Mouse (Mus musculus): ENCODE measurements around the gene Akt3. TPM values are rescaled to one million over a fixed set of nuclear protein-coding genes. Genes with fewer than 3 reads are reported as not detected.

Akt3 gene
- polyA plus RNA-seq (2016; fragmentation: Nextera tagmentation; extraction: Ambion mirVana): 14.4 and 19.7 TPM in 2 replicates

DNA sequence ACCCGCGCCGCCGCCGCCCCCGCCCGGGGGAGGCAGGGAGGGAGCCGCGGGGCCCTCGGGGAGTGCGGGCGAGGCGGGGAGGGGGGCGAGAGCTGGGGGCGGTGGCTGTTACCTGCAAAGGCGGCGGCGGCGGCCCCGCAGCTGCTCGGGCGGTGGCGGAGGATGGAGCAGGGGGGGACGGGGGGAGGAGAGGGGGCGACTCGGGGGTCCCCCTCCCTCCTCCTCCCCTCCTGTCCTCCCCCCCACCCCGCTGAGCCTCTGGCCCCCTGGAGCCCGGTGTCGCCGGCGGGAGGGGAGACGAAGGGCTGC is at the start of gene Akt3:
Gene Akt3, minus strand, starts transcription at position 170 of the 309 bp plus-strand sequence.
- WGBS: 0% methylated on average over 12 of the region's 32 CpGs
- Histone ChIP-seq H3K9me3 (replicated peaks) (no peaks in the 10 kb centered on the region), H3K4me1 (peaks cover 39% of the 10 kb centered on the region), H3K36me3 (no peaks in the 10 kb centered on the region), H3K27me3 (ENCODE audit: low read depth, poor library complexity, severe bottlenecking) (peaks cover 5% of the 10 kb centered on the region; the same call in 1 of the 2 replicates), H3K27ac (replicated peaks) (peak within 1 kb of the TSS; percentile 100), H3K4me3 (peak within 1 kb of the TSS; percentile 99)
- DNase-seq (ENCODE audit: low spot score): no peak

DNA sequence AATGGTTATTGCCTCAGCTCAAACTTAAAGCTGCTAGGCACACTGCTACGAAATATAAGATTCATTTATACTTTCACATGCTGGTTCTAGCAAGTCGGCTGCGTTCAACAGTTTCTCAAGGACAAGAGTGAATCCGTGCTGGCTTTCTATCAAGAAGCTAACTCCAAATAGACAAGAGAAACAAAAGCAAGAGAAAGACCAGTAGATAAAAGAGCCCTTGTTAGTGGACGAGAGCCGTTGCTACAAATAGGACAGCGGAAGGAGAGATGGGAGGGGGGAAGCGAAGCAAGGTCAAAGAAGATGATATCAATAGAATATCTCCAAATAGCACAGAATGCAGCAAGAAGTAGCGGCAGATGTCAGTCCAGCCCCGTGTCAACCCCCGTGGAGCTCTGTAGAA is 49.5 kb upstream of the Akt3 start:
- Histone ChIP-seq H3K9me3 (replicated peaks) (no peaks in the 10 kb centered on the region), H3K27ac (replicated peaks) (no peak overlapping the region; the same call in 1 of the 2 replicates), H3K4me3 (no peak overlapping the region), H3K36me3 (no peaks in the 10 kb centered on the region), H3K27me3 (ENCODE audit: low read depth, poor library complexity, severe bottlenecking) (no peaks in the 10 kb centered on the region), H3K4me1 (peaks cover 20% of the 10 kb centered on the region)
- 75% methylated on average over 11 of the region's 11 CpGs for WGBS
- DNase-seq (ENCODE audit: low spot score): no peak

DNA sequence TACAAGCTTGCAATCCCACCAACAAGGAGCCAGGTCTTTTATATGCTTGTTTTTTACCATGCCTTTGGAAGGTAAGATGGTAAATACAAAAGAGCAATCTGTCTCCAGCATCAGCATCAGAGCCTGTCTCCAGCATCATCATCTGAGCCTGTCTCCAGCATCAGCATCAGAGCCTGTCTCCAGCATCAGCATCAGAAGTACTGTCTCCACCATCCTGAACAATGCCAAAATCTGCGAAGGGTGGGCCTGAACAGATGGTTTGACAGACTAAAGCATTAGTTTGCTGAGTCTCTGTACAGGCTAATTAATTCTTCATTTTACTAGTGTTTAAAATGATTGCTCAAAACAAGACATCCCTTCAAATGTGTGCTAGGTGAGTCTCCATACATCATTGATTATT is 40.2 kb upstream of the Akt3 start:
- WGBS: 89% methylated on average over 1 of the region's 1 CpGs
- no peak overlapping the region for H3K27ac ChIP-seq (replicated peaks)
- H3K4me3 ChIP-seq: no peak overlapping the region
- no peak for DNase-seq (ENCODE audit: low spot score)
- no peaks in the 10 kb centered on the region for H3K36me3 ChIP-seq
- peaks cover 3% of the 10 kb centered on the region; the same call in 1 of the 2 replicates for H3K4me1 ChIP-seq
- no peaks in the 10 kb centered on the region for H3K27me3 ChIP-seq (ENCODE audit: low read depth, poor library complexity, severe bottlenecking)
- no peaks in the 10 kb centered on the region for H3K9me3 ChIP-seq (replicated peaks)

DNA sequence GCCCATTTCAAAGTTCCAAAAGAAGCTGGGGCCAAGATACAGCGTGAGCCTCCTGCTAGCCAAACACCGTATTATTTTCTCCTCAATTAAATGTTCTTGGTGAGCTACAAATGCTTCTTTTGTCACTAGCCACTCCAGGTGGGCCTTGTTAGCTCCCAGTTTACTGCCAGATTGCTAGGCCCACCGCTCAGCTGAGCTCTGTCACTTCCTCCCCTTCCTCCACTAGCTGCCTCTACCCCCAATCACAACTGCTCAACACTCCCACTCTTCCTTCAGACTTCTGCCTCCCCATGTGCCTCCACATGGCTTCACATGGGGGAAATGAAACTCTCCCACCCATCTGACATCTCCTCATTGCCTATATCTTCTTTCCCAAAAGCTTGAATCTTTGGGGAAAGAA is 28.8 kb upstream of the Akt3 start:
- Histone ChIP-seq H3K36me3 (no peaks in the 10 kb centered on the region), H3K4me3 (no peak overlapping the region), H3K27me3 (ENCODE audit: low read depth, poor library complexity, severe bottlenecking) (no peaks in the 10 kb centered on the region), H3K27ac (replicated peaks) (no peak overlapping the region), H3K4me1 (no peaks in the 10 kb centered on the region), H3K9me3 (replicated peaks) (no peaks in the 10 kb centered on the region)
- DNase-seq (ENCODE audit: low spot score): no peak
- WGBS: 29% methylated on average over 3 of the region's 3 CpGs

DNA sequence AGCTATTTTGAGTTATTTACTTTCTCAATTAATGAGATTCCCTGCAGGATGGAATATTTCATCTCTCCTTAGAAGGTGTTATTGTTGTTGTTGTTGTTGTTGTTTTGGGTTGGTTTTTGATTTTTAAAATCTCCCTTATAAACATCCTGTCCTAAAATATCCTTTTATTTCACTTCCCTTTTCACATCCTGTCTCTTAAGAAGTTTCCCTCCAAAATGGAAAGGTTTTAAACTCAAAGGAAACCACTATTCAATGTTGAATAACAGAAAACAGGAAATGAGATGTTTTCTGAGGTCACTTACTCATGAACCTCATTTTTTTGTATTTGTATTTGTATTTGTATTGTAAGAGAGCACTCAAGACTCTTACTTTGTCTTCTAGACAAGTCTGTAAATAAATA is 23.9 kb upstream of the Akt3 start:
- H3K27me3 ChIP-seq (ENCODE audit: low read depth, poor library complexity, severe bottlenecking): no peaks in the 10 kb centered on the region
- H3K36me3 ChIP-seq: no peaks in the 10 kb centered on the region
- no peak for DNase-seq (ENCODE audit: low spot score)
- H3K4me1 ChIP-seq: peaks cover 8% of the 10 kb centered on the region
- H3K9me3 ChIP-seq (replicated peaks): no peaks in the 10 kb centered on the region
- H3K27ac ChIP-seq (replicated peaks): no peak overlapping the region
- H3K4me3 ChIP-seq: no peak overlapping the region

DNA sequence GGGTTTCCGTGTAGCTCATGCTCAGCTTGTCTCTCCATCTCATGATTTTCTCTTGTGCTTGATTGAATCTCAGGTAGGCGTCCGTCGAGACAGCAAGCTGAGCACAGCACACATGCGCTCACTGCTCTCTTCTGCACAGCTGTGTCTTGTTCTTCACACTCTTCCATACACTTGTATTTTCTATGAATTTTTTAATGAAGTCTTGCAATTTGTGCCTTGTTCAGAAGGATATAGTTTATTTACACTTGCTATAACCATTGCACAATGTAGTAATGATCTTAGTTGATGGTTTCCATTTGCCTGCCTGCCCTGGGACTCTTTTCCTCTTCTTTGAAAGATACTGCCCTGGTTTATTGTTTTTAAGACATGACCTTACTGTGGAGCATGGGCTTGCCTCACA is 19.4 kb upstream of the Akt3 start:
- no peak overlapping the region for H3K4me3 ChIP-seq
- H3K36me3 ChIP-seq: no peaks in the 10 kb centered on the region
- 96% methylated on average over 5 of the region's 5 CpGs for WGBS
- no peak for DNase-seq (ENCODE audit: low spot score)
- no peaks in the 10 kb centered on the region for H3K27me3 ChIP-seq (ENCODE audit: low read depth, poor library complexity, severe bottlenecking)
- H3K4me1 ChIP-seq: peaks cover 8% of the 10 kb centered on the region
- no peaks in the 10 kb centered on the region for H3K9me3 ChIP-seq (replicated peaks)
- no peak overlapping the region for H3K27ac ChIP-seq (replicated peaks)

DNA sequence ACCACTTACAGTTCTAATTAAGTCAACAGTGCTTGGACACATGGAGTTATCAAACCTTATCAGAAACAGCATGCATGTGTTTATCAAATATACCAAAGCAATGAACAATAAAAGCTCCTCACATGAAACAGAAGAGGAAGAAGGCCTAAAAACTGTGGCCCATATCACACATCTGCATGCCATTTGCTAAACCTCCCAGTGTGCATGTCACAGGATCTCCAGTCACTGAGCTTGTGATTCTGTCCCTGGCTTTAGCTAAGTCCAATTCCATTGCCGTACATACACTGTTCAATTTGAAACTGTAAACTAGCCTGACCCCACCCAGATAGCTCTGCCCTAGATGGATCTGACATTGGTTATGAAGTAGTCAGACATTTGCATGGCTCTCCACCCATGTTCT is 9.6 kb upstream of the Akt3 start:
- no peak for DNase-seq (ENCODE audit: low spot score)
- 95% methylated on average over 1 of the region's 1 CpGs for WGBS
- Histone ChIP-seq H3K36me3 (no peaks in the 10 kb centered on the region), H3K9me3 (replicated peaks) (no peaks in the 10 kb centered on the region), H3K4me3 (no peak overlapping the region), H3K27me3 (ENCODE audit: low read depth, poor library complexity, severe bottlenecking) (no peaks in the 10 kb centered on the region), H3K4me1 (peaks cover 12% of the 10 kb centered on the region), H3K27ac (replicated peaks) (no peak overlapping the region)

DNA sequence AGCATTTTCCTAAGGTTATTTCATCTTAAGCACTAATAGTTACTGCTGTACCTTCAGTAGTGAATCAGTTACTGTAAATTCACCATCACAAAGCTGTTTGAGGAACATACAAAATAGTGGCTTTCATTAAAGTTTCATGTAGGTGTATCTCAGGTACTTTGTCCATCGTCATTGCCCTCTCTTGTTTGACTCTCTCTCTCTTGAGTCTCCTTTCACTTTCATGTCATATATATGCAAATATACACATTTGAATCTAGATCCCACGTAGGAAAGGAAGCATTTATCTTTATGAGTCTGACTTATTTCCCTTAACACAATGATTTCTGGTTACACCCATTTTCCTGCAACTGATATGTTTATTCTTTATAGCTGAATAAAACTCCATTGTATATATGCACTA is 4.9 kb upstream of the Akt3 start:
- no peaks in the 10 kb centered on the region for H3K36me3 ChIP-seq
- no peak overlapping the region for H3K27ac ChIP-seq (replicated peaks)
- H3K4me1 ChIP-seq: peaks cover 16% of the 10 kb centered on the region
- DNase-seq (ENCODE audit: low spot score): no peak
- no peak overlapping the region for H3K4me3 ChIP-seq
- H3K9me3 ChIP-seq (replicated peaks): no peaks in the 10 kb centered on the region
- peaks cover 5% of the 10 kb centered on the region; the same call in 1 of the 2 replicates for H3K27me3 ChIP-seq (ENCODE audit: low read depth, poor library complexity, severe bottlenecking)
- WGBS: 78% methylated on average over 2 of the region's 2 CpGs

DNA sequence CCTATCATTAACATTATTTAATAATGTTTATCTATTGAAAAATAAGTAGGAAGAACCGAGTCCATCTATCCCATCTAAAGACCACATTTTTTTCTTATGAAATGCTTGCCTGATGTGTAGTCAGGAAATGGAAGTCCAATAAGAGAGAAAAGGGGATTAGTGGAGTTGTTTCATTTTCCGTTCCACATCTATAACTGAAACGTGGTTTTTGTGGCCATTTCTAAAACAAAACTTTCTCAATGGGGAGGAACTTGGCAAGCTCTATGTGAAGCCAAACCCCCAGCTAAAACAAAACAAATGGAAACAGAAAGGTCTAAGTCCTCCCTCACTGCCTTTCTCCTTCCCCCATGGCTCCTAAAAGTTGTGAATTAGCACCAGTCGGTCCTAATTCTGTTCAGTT is 2.8 kb upstream of the Akt3 start:
- H3K4me3 ChIP-seq: no peak overlapping the region
- WGBS: 79% methylated on average over 4 of the region's 4 CpGs
- H3K9me3 ChIP-seq (replicated peaks): no peaks in the 10 kb centered on the region
- peaks cover 29% of the 10 kb centered on the region for H3K4me1 ChIP-seq
- peaks cover 5% of the 10 kb centered on the region; the same call in 1 of the 2 replicates for H3K27me3 ChIP-seq (ENCODE audit: low read depth, poor library complexity, severe bottlenecking)
- DNase-seq (ENCODE audit: low spot score): no peak
- no peaks in the 10 kb centered on the region for H3K36me3 ChIP-seq
- no peak overlapping the region for H3K27ac ChIP-seq (replicated peaks)

DNA sequence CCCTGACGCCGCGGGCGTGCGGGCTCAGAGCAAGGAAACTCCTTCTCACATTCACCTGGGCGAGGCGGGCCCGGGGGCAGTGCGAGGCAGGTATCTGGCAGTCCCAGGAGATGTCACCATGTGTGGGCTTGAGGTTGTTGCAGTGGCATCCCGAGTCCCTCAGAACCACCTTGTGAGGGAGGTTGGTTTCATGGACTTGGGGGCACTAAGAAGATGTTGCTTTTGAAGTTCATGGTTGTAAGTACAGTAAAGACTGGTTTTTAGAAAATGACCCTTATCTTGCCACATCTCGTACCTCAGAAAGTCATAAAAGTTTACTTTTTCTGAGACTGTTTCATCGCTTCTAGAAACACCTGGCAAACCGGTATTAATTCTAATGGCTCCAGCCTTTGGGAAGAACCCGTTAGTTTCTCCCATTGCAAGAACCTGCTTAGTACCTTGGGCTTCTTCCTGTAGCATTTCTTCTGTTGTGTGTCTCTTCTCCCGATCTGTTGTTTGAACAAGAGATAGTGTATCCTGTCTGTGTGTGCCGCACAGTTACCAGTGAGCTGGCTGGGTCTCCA is 1.1 kb upstream of the Akt3 start:
- H3K9me3 ChIP-seq (replicated peaks): no peaks in the 10 kb centered on the region
- peaks cover 39% of the 10 kb centered on the region for H3K4me1 ChIP-seq
- peak overlapping the region; percentile 99 for H3K4me3 ChIP-seq
- peak overlapping the region; percentile 100 for H3K27ac ChIP-seq (replicated peaks)
- H3K36me3 ChIP-seq: no peaks in the 10 kb centered on the region
- no peak for DNase-seq (ENCODE audit: low spot score)
- 24% methylated on average over 16 of the region's 16 CpGs for whole genome bisulfite sequencing
- peaks cover 5% of the 10 kb centered on the region; the same call in 1 of the 2 replicates for H3K27me3 ChIP-seq (ENCODE audit: low read depth, poor library complexity, severe bottlenecking)

DNA sequence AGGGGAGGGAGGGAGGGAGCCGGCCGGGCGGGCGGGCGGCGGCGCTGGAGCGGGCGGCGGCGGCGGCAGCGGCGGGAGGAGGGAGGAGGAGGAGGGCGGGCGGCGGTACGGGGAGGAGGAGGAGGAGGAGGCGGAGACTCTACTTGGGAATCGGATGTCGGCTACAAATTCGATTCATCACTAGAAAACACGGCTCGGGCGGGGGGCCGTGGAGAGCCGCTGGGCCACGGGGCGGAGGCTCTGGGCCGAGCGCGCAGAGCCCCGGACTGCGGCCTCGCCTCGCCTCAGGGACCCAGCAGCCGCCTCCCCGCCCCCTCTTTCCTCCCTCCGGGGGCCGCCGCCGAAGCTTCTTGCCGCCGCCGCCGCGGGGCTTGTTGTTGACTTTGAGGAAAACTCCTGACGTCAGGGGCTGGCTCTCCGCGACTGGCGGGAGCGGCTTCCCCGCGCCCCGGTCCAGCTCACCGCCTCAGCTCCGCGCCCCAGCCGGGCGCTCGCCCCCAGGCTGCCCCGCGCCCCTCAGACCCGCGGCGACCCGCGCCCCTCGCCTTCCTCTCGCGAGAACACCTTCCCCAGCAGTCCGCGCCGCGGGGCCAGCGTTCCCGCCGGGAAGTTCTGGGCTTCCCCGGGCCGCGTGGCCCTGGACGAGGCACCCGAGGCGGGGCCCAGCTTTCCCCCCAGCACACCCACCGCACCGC is 487 bp upstream of the Akt3 start:
- Histone ChIP-seq H3K27me3 (ENCODE audit: low read depth, poor library complexity, severe bottlenecking) (peaks cover 5% of the 10 kb centered on the region; the same call in 1 of the 2 replicates), H3K4me3 (peak overlapping the region; percentile 99), H3K9me3 (replicated peaks) (no peaks in the 10 kb centered on the region), H3K4me1 (peaks cover 39% of the 10 kb centered on the region), H3K27ac (replicated peaks) (peak overlapping the region; percentile 100), H3K36me3 (no peaks in the 10 kb centered on the region)
- WGBS: under 1% methylated on average over 66 of the region's 86 CpGs
- peak; percentile 92 for DNase-seq (ENCODE audit: low spot score)

DNA sequence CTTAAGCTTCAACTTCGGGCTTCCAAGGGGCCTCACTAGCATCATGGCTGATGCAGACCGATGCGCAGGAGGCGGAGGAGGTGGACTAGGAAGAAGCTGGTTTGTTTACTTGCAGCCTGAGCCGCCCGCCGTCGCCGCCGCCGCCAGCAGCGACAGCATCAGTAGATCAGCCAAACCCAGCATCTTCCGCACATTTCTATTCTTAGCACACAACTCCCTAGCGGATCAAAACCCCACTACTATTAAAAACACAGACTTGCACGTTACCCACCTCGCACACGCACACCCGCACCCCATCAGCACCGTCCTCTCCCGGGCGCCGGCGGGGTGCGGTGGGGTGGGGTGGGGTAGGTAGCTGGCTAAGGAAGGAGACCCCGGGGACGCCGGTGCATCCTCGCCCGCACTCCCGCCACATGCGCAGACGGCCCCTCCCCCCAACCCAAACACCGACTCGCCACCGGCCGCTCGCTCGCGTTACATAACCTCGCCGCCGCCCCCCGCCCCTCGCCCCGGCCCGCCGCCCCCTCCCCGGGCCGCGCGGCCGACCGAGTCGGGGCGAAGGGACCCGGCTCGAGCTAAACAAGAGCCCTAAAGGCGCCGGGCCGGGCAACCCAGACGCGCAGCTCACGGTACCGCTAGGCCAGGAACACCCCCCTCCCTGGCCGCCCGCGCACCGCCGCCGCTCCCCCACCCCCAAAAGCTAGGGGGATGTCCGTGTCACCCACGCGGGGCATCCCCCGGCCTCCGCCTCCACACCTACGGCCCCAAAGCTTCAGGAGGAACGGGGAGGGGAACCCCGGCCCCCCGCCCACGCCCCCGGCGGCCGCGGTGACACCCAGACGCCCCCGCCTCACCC is 597 bp downstream of the Akt3 start:
- no peaks in the 10 kb centered on the region for H3K36me3 ChIP-seq
- peaks cover 5% of the 10 kb centered on the region; the same call in 1 of the 2 replicates for H3K27me3 ChIP-seq (ENCODE audit: low read depth, poor library complexity, severe bottlenecking)
- peak; percentile 85 for DNase-seq (ENCODE audit: low spot score)
- peak overlapping the region; percentile 99 for H3K4me3 ChIP-seq
- under 1% methylated on average over 82 of the region's 86 CpGs for WGBS
- no peaks in the 10 kb centered on the region for H3K9me3 ChIP-seq (replicated peaks)
- peak overlapping the region; percentile 100 for H3K27ac ChIP-seq (replicated peaks)
- peaks cover 39% of the 10 kb centered on the region for H3K4me1 ChIP-seq

DNA sequence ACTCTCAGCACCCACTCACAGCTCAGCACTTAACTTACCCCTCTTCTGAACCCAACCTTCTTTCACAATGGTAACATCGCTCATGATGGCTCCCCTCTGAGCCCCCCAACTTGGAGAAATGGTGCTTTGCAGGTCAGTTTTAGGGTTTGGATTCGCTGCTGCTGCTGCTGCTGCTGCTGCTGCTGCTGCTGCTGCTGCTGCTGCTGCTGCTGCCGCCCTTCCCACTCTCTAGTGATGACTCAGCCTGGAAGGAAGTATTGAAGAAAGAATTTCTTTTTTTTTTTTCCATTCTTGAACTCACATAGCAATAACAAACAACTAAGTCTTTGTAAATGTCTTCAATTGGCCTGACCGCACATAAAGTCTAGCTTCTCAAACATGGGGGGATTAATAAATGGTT is 9.4 kb downstream of the Akt3 start:
- H3K36me3 ChIP-seq: peaks cover 32% of the 10 kb centered on the region
- H3K27me3 ChIP-seq (ENCODE audit: low read depth, poor library complexity, severe bottlenecking): no peaks in the 10 kb centered on the region
- WGBS: 66% methylated on average over 4 of the region's 4 CpGs
- peaks cover 17% of the 10 kb centered on the region for H3K4me1 ChIP-seq
- H3K27ac ChIP-seq (replicated peaks): no peak overlapping the region
- no peaks in the 10 kb centered on the region for H3K9me3 ChIP-seq (replicated peaks)
- no peak overlapping the region for H3K4me3 ChIP-seq
- DNase-seq (ENCODE audit: low spot score): no peak
